Mouse (Mus musculus): Measurements from ENCODE around the gene Vps53. TPM values are rescaled to one million over a fixed set of nuclear protein-coding genes. Genes with fewer than 3 reads are reported as not detected.

The Vps53 gene
- polyA plus RNA-seq, 1 experiment from 2014 or later: 67.6 TPM

DNA sequence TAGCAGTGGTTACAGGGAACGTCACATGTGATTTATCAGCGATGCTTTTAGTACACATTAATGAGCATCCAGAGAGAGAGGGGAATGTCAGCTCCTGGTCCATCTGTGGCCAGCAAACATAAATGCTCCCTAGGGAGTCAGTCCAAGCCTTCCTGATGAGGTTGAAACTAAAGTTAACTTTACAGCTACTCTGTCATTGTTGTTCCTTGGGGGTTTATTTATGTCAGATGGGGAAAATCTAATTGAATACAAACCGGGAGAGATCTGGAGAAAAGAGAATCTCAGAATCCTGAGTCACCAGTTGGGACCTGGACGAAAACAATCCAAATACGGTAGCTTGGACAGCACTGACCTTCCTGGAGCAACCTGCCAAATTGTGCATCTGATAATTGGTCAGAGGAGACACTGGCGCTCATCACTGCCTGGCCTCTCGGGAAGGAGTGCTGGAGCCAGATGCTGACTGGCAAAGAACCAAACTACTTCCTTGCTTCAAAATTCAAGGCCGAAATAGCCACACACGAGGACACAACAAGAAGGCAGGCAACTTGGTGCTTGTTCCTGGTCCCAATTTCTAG, 113.8 kb downstream of the Vps53 start:
- no peak overlapping the region for H3K4me3 ChIP-seq
- H3K36me3 ChIP-seq: peaks cover 17% of the 10 kb centered on the region
- ATAC-seq (replicated peaks): no peak
- H3K9me3 ChIP-seq: no peaks in the 10 kb centered on the region
- no peak overlapping the region for H3K27ac ChIP-seq (replicated peaks)
- no peaks in the 10 kb centered on the region for H3K4me1 ChIP-seq
- WGBS: 88% methylated on average over 9 of the region's 9 CpGs
- H3K4me2 ChIP-seq (replicated peaks): no peak overlapping the region
- no peak overlapping the region for H3K9ac ChIP-seq (replicated peaks)
- H3K27me3 ChIP-seq: no peaks in the 10 kb centered on the region

- Histone ChIP-seq H3K4me1 (no peaks in the 10 kb centered on the region), H3K9ac (replicated peaks) (no peak overlapping the region), H3K27me3 (no peaks in the 10 kb centered on the region), H3K36me3 (peaks cover 21% of the 10 kb centered on the region), H3K27ac (replicated peaks) (no peak overlapping the region), H3K4me2 (replicated peaks) (no peak overlapping the region), H3K9me3 (no peaks in the 10 kb centered on the region), H3K4me3 (no peak overlapping the region)
- 95% methylated on average over 7 of the region's 7 CpGs for WGBS
- ATAC-seq (replicated peaks): no peak
Measured at GRCm38 (mm10) chr11:76064411-76064810, 115.0 kb downstream of the Vps53 start.

GRCm38 (mm10) chr11:76060906-76061305, 118.5 kb downstream of the Vps53 start:
- Histone ChIP-seq H3K27ac (replicated peaks) (no peak overlapping the region), H3K27me3 (no peaks in the 10 kb centered on the region), H3K4me3 (no peak overlapping the region), H3K9me3 (no peaks in the 10 kb centered on the region), H3K36me3 (peaks cover 20% of the 10 kb centered on the region), H3K4me2 (replicated peaks) (no peak overlapping the region), H3K4me1 (no peaks in the 10 kb centered on the region), H3K9ac (replicated peaks) (no peak overlapping the region)
- 100% methylated on average over 2 of the region's 2 CpGs for WGBS
- ATAC-seq (replicated peaks): no peak

DNA sequence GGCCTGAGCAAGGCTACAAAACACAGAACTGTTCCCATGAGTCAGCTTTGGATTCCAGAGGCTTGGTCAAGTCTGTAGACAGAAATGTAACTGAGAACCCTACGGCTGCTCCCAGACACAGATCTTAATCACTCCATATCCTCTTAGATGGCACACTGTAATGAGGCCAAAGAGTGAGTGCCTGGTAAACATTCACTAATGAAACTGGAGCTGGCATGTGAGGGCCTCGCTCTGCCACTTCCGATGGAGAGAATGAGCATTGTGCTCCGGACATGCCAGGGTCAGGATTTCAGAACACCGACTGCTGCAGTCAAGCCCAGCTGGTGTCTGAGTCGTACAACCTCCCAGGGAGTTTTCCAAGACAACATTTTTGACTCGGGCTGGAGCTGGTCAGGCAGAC, 119.5 kb downstream of the Vps53 start:
- no peak for ATAC-seq (replicated peaks)
- Histone ChIP-seq H3K27ac (replicated peaks) (no peak overlapping the region), H3K4me2 (replicated peaks) (no peak overlapping the region), H3K4me3 (no peak overlapping the region), H3K9me3 (no peaks in the 10 kb centered on the region), H3K36me3 (peaks cover 20% of the 10 kb centered on the region), H3K4me1 (no peaks in the 10 kb centered on the region), H3K27me3 (no peaks in the 10 kb centered on the region), H3K9ac (replicated peaks) (no peak overlapping the region)
- WGBS: 88% methylated on average over 7 of the region's 7 CpGs

DNA sequence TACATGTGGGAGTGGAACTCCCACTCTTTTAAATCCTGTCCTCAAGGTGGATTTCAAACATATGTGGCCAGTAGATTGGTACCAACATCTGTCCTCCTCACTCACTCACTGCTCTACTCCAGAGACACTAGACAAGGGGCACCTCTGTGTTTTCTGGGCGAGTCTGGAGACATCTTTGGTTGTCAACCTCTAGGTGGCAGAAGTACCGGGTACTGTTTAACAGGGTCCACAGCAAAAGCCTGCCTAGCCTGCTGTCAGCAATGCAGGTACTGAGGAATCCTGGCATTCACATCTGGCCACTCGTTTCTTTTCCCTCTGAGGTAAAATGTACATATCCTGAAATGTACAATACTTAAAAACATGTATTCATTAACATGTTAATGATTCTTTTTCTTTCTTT, 123.0 kb downstream of the Vps53 start:
- 30% methylated on average over 3 of the region's 3 CpGs for WGBS
- no peak overlapping the region for H3K27ac ChIP-seq (replicated peaks)
- no peak overlapping the region for H3K4me2 ChIP-seq (replicated peaks)
- ATAC-seq (replicated peaks): no peak
- H3K9ac ChIP-seq (replicated peaks): no peak overlapping the region
- no peaks in the 10 kb centered on the region for H3K9me3 ChIP-seq
- no peaks in the 10 kb centered on the region for H3K4me1 ChIP-seq
- no peak overlapping the region for H3K4me3 ChIP-seq
- H3K27me3 ChIP-seq: no peaks in the 10 kb centered on the region
- H3K36me3 ChIP-seq: peaks cover 8% of the 10 kb centered on the region; the same call in 1 of the 2 replicates

GRCm38 (mm10) chr11:76052496-76052895, 127.0 kb downstream of the Vps53 start:
- no peak for ATAC-seq (replicated peaks)
- Histone ChIP-seq H3K4me2 (replicated peaks) (no peak overlapping the region), H3K4me1 (no peaks in the 10 kb centered on the region), H3K36me3 (0 out of 2 replicates have a peak, but pooled peaks cover under 1% of the 10 kb centered on the region), H3K4me3 (no peak overlapping the region), H3K9me3 (no peaks in the 10 kb centered on the region), H3K27ac (replicated peaks) (no peak overlapping the region), H3K9ac (replicated peaks) (no peak overlapping the region), H3K27me3 (no peaks in the 10 kb centered on the region)
- 92% methylated on average over 5 of the region's 5 CpGs for WGBS

GRCm38 (mm10) chr11:76050967-76051512, 128.4 kb downstream of the Vps53 start:
- WGBS: 32% methylated on average over 5 of the region's 5 CpGs
- no peak for ATAC-seq (replicated peaks)
- H3K4me2 ChIP-seq (replicated peaks): no peak overlapping the region
- H3K36me3 ChIP-seq: peaks cover 13% of the 10 kb centered on the region; the same call in 1 of the 2 replicates
- no peak overlapping the region for H3K27ac ChIP-seq (replicated peaks)
- H3K27me3 ChIP-seq: no peaks in the 10 kb centered on the region
- no peak overlapping the region for H3K9ac ChIP-seq (replicated peaks)
- no peaks in the 10 kb centered on the region for H3K9me3 ChIP-seq
- H3K4me1 ChIP-seq: no peaks in the 10 kb centered on the region
- H3K4me3 ChIP-seq: no peak overlapping the region

GRCm38 (mm10) chr11:76050509-76050908, 128.9 kb downstream of the Vps53 start:
- Histone ChIP-seq H3K27ac (replicated peaks) (no peak overlapping the region), H3K36me3 (peaks cover 18% of the 10 kb centered on the region; the same call in 1 of the 2 replicates), H3K4me1 (no peaks in the 10 kb centered on the region), H3K4me2 (replicated peaks) (no peak overlapping the region), H3K9ac (replicated peaks) (no peak overlapping the region), H3K27me3 (no peaks in the 10 kb centered on the region), H3K9me3 (no peaks in the 10 kb centered on the region), H3K4me3 (no peak overlapping the region)
- no peak for ATAC-seq (replicated peaks)
- WGBS: 32% methylated on average over 3 of the region's 3 CpGs

DNA sequence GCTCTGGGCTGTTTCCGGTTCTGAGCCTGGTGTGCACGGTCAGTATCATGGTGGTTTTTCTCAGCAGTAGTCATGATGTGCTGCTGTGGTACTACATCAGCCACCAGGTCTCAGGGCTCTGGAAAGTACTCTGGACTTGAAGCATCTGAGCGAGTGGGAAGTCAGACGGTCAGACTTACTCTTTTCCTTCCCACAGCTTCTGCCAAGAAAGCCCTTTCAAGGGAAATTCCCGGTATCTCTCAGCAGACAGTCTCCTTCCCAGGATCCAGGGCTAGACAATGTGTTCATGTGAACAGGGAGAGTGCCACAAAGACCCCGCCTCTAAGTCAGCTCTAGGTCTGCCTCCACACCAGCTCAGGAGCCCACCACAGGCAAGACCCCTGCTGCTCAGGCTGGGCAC, 134.1 kb downstream of the Vps53 start:
- Histone ChIP-seq H3K4me3 (no peak overlapping the region), H3K4me2 (replicated peaks) (no peak overlapping the region), H3K4me1 (0 out of 2 replicates have a peak, but pooled peaks cover 5% of the 10 kb centered on the region), H3K27ac (replicated peaks) (no peak overlapping the region), H3K9ac (replicated peaks) (no peak overlapping the region), H3K36me3 (peaks cover 27% of the 10 kb centered on the region; the same call in 1 of the 2 replicates), H3K9me3 (no peaks in the 10 kb centered on the region), H3K27me3 (no peaks in the 10 kb centered on the region)
- ATAC-seq (replicated peaks): no peak
- WGBS: 83% methylated on average over 6 of the region's 6 CpGs

GRCm38 (mm10) chr11:76044468-76044867, 135.0 kb downstream of the Vps53 start:
- ATAC-seq (replicated peaks): no peak
- no peak overlapping the region for H3K27ac ChIP-seq (replicated peaks)
- 81% methylated on average over 6 of the region's 6 CpGs for WGBS
- peaks cover 27% of the 10 kb centered on the region; the same call in 1 of the 2 replicates for H3K36me3 ChIP-seq
- H3K4me1 ChIP-seq: 0 out of 2 replicates have a peak, but pooled peaks cover 5% of the 10 kb centered on the region
- no peaks in the 10 kb centered on the region for H3K9me3 ChIP-seq
- H3K4me2 ChIP-seq (replicated peaks): no peak overlapping the region
- H3K27me3 ChIP-seq: no peaks in the 10 kb centered on the region
- no peak overlapping the region for H3K4me3 ChIP-seq
- no peak overlapping the region for H3K9ac ChIP-seq (replicated peaks)

- H3K27ac ChIP-seq (replicated peaks): no peak overlapping the region
- H3K4me1 ChIP-seq: 0 out of 2 replicates have a peak, but pooled peaks cover 5% of the 10 kb centered on the region
- no peak for ATAC-seq (replicated peaks)
- no peaks in the 10 kb centered on the region for H3K27me3 ChIP-seq
- H3K9ac ChIP-seq (replicated peaks): no peak overlapping the region
- H3K9me3 ChIP-seq: no peaks in the 10 kb centered on the region
- WGBS: 46% methylated on average over 5 of the region's 5 CpGs
- H3K4me2 ChIP-seq (replicated peaks): no peak overlapping the region
- peaks cover 27% of the 10 kb centered on the region; the same call in 1 of the 2 replicates for H3K36me3 ChIP-seq
- no peak overlapping the region for H3K4me3 ChIP-seq
Measured at GRCm38 (mm10) chr11:76042882-76043281, 136.6 kb downstream of the Vps53 start.

DNA sequence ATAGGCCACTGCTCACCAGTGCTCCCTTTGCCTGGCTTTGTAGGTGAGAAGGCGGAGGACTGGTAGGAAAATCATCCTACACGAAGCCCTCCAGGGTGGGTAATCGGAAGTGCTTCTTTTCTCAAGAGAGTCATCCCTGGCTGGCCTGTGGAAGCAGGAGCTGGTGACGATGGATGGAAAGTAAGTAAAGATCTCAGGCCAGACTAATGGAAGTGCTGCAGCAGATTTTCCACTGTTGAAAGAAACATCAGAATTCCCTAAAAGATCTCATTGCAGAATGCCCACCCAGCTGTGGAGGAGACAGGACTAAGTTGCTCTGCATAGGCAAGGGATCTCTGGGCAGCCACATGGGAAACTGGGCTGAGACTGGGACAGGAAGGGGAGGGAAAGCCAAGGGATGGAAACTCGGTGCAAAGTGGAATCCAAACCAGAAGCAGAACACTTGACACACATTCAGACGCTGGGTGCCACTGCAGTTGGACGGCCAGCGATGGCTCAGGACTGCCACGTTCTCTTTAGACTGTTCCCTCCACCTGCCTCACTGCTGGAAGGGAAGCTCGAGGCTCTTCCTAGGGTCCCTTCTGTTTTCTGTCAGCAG, 137.3 kb downstream of the Vps53 start:
- Histone ChIP-seq H3K27ac (replicated peaks) (no peak overlapping the region), H3K4me3 (no peak overlapping the region), H3K9me3 (no peaks in the 10 kb centered on the region), H3K36me3 (peaks cover 23% of the 10 kb centered on the region; the same call in 1 of the 2 replicates), H3K4me2 (replicated peaks) (no peak overlapping the region), H3K4me1 (0 out of 2 replicates have a peak, but pooled peaks cover 5% of the 10 kb centered on the region), H3K27me3 (no peaks in the 10 kb centered on the region), H3K9ac (replicated peaks) (no peak overlapping the region)
- ATAC-seq (replicated peaks): no peak
- WGBS: 69% methylated on average over 10 of the region's 10 CpGs

Data from forebrain, embryonic 15.5 days (tissue).